Comparison of ENCODE assay signal across 20 mouse cellular contexts in genomic region chr6:39341798-39342197, GRCm38 (mm10). TPM values are rescaled to one million over a fixed set of nuclear protein-coding genes. Genes with fewer than 3 reads are reported as not detected.
DNase-seq lines count a peak whose midpoint lies in the region; ATAC-seq and TF ChIP-seq lines count a peak whose summit lies in the region.
"Had no signal": no experiment of that assay in that cellular context is flagged by ENCODE, and none has a peak within 500 bp of the region (broad histone marks: within the 10 kb centered on the region; RNA-seq: fewer than 3 reads in every experiment).

No protein-coding gene starts in this region.

- no peak for TF ChIP-seq CTCF in liver, postnatal 0 days (IDR thresholded peaks at IDR 0.05; ENCODE audit: low read depth)

- no peaks in the 10 kb centered on the region for H3K4me1 ChIP-seq in heart, embryonic 11.5 days (ENCODE audit: control insufficient read depth, insufficient read depth, low read length)
- no peaks in the 10 kb centered on the region for H3K4me1 ChIP-seq in liver, postnatal 0 days (ENCODE audit: insufficient read depth)
- H3K4me1 ChIP-seq: embryonic facial prominence, embryonic 13.5 days; liver, embryonic 15.5 days had no signal

- no peak overlapping the region for H3K27ac ChIP-seq in heart, embryonic 11.5 days (ENCODE audit: low read depth, low read length)
- H3K27ac ChIP-seq in liver, postnatal 0 days (ENCODE audit: low read depth), result peak overlapping the region; percentile 39; the same call in 1 of the 2 replicates
- H3K27ac ChIP-seq: embryonic facial prominence, embryonic 13.5 days; heart, embryonic 15.5 days; liver, embryonic 15.5 days; midbrain, embryonic 15.5 days had no signal

- no peak overlapping the region for H3K4me3 ChIP-seq in heart, embryonic 11.5 days (ENCODE audit: low read depth, low read length)
- H3K4me3 ChIP-seq in liver, postnatal 0 days (ENCODE audit: low read depth, low read length), result no peak overlapping the region
- H3K4me3 ChIP-seq: embryonic facial prominence, embryonic 13.5 days; heart, embryonic 15.5 days; liver, embryonic 15.5 days; midbrain, embryonic 15.5 days had no signal

- no peak for TF ChIP-seq EP300 in liver, postnatal 0 days (IDR thresholded peaks at IDR 0.05; ENCODE audit: low read depth)

- H3K36me3 ChIP-seq in heart, embryonic 11.5 days (ENCODE audit: control insufficient read depth, insufficient read depth, low read length), result peaks cover 7% of the 10 kb centered on the region; the same call in 1 of the 2 replicates
- peaks cover 18% of the 10 kb centered on the region for H3K36me3 ChIP-seq in liver, postnatal 0 days (replicated peaks; ENCODE audit: insufficient read depth, low read length)

- no peak overlapping the region for H3K9ac ChIP-seq in heart, embryonic 11.5 days (ENCODE audit: low read depth, low read length)
- H3K9ac ChIP-seq in liver, postnatal 0 days (replicated peaks), result no peak overlapping the region
- H3K9ac ChIP-seq: embryonic facial prominence, embryonic 13.5 days; heart, embryonic 15.5 days; liver, embryonic 15.5 days; midbrain, embryonic 15.5 days had no signal

- DNase-seq in heart, adult 9 months (ENCODE audit: low spot score in 2 of 2), result peak; percentile 21 to 33
- no peak for DNase-seq in liver, postnatal 0 days
- DNase-seq in liver (no peak), MN1 (ENCODE audit: low spot score) (peak; percentile 75)
- DNase-seq in layer of hippocampus, adult 9-10 months (ENCODE audit: low spot score), result no peak
- no peak for DNase-seq in spleen, postnatal 36 days (ENCODE audit: low spot score in 2 of 2)
- DNase-seq: cerebellum, adult 2 months; gastrocnemius, postnatal 36 days; right cerebral cortex, postnatal 25 days had no signal

- WGBS in heart, embryonic 11.5 days (ENCODE audit: insufficient replicate concordance), result 70% methylated on average over 2 of the region's 2 CpGs
- 49% methylated on average over 2 of the region's 2 CpGs for WGBS in liver, postnatal 0 days (ENCODE audit: insufficient replicate concordance)

- ATAC-seq in heart, embryonic 11.5 days (replicated peaks; ENCODE audit: insufficient number of reproducible peaks, low FRiP score, low TSS enrichment), result no peak
- peak; percentile 86 for ATAC-seq in liver, postnatal 0 days
- ATAC-seq in megakaryocyte progenitor cell, adult 5-6 weeks (replicated peaks; ENCODE audit: poor library complexity), result 0 out of 2 replicates have a peak, but pooled peaks have one; percentile 41
- ATAC-seq: midbrain, embryonic 15.5 days had no signal

- no peaks in the 10 kb centered on the region for H3K27me3 ChIP-seq in heart, embryonic 11.5 days (ENCODE audit: control insufficient read depth, insufficient read depth, low read length)
- no peaks in the 10 kb centered on the region for H3K27me3 ChIP-seq in liver, postnatal 0 days (ENCODE audit: insufficient read depth, low read length)
- H3K27me3 ChIP-seq: embryonic facial prominence, embryonic 13.5 days; heart, embryonic 15.5 days; midbrain, embryonic 15.5 days had no signal

- no peak overlapping the region for H3K4me2 ChIP-seq in heart, embryonic 11.5 days
- H3K4me2 ChIP-seq in liver, postnatal 0 days (ENCODE audit: low read depth, low read length), result no peak overlapping the region
- H3K4me2 ChIP-seq: embryonic facial prominence, embryonic 13.5 days; heart, embryonic 15.5 days; liver, embryonic 15.5 days; midbrain, embryonic 15.5 days had no signal

- H3K9me3 ChIP-seq in heart, embryonic 11.5 days (replicated peaks; ENCODE audit: control insufficient read depth, low read length), result no peaks in the 10 kb centered on the region
- no peaks in the 10 kb centered on the region for H3K9me3 ChIP-seq in liver, postnatal 0 days (ENCODE audit: low read length)
- H3K9me3 ChIP-seq: embryonic facial prominence, embryonic 13.5 days; G1E; heart, embryonic 15.5 days; liver, embryonic 15.5 days; midbrain, embryonic 15.5 days had no signal

RNA-seq across cellular contexts. Expression of gene Slc37a3, which starts 35.7 kb away (rescaled TPM):
- polyA plus RNA-seq in heart, embryonic 11.5 days (2014; fragmentation: Nextera tagmentation; extraction: Ambion mirVana), result 34.5 and 43.5 TPM in 2 replicates
- polyA plus RNA-seq in liver, postnatal 0 days (2015; fragmentation: Nextera tagmentation; extraction: Ambion mirVana), result 13.9 and 16.0 TPM in 2 replicates
- total RNA-seq in megakaryocyte progenitor cell, adult 5-6 weeks (2015), result 0.59 and 0.73 TPM in 2 replicates
- total RNA-seq in megakaryocyte progenitor cell, adult 5-6 weeks (2017), result 1.7 and 3.4 TPM in 2 replicates

RNA-seq across cellular contexts. Expression of gene Rab19, which starts 39.2 kb away (rescaled TPM):
- polyA plus RNA-seq in heart, embryonic 11.5 days (2014; fragmentation: Nextera tagmentation; extraction: Ambion mirVana), result 0.64 and 0.96 TPM in 2 replicates
- polyA plus RNA-seq in liver, postnatal 0 days (2015; fragmentation: Nextera tagmentation; extraction: Ambion mirVana), result 0.95 and 1.1 TPM in 2 replicates
- 0.37 TPM in 1 of 2 replicates, not detected in the other for total RNA-seq in megakaryocyte progenitor cell, adult 5-6 weeks (2015)
- 0.34 and 0.42 TPM in 2 replicates for total RNA-seq in megakaryocyte progenitor cell, adult 5-6 weeks (2017)
- total RNA-seq: gastrocnemius, postnatal 36 days; layer of hippocampus, postnatal 10 days; left cerebral cortex, postnatal 25 days had no signal
- polyA plus RNA-seq: C2C12; cortical plate, adult 2 months; G1E had no signal

Comparison
In these comparisons a context has a peak if more than half of its experiments do, and no peak if none do; other contexts are left out.
1. DNase-seq: peak in heart, adult 9 months (2 of 2) and MN1 (single experiment); none in liver, postnatal 0 days (single experiment), liver (single experiment), layer of hippocampus, adult 9-10 months (single experiment) and spleen, postnatal 36 days (0 of 2).